Mouse (Mus musculus): Measurements from ENCODE around the gene Tmem63b.

Tmem63b gene

DNA sequence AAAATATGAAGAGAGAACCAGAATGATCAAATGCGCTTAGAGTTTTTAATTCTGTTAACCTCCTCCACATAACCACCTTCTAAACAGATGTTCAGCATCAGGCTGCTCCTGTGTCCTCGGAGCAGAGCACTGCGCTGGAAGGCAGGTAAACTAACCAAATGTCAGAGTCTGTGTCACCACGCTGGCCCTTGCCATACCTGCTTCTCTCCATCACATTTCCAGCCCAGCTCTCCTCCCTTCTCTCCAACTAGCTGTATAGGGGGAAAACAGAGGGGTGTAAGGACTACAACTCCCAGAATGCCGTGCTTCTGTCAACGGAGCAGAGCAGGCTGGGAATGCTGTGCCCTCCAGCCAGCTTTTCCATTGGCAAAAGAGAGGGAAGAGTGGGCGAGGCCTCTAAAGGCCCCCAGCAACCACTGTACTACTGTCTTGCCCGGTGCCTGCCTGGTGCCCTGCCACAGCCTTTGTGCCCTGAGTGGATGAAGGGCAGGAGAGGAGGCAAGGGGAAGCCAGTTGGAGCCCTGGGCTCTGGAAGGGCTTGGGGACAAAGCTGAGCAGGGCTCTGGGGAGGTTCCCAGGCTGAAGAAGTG lies 6.2 kb downstream of the Tmem63b start:
- in situ Hi-C loops (cut with MboI, MseI): no loop called here

DNA sequence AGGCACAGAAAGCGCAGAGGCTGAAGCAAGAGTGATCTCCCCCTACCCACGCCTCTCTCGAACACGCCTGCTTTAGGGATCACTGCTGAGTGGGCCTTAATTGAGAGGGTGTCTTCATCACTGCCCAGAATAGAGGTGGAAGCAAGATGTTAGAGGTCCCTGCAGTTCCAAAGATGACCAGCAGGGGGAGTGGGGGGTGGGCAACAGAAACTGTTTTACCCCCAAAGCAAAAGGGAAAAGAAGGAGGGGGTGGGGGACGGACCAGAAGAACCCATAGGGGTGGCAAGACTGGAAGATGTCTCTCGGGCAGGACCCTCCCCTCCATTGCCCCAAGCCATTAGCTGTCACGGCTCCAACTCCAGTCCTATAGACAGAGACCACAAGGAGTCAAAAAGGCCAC lies 8.6 kb downstream of the Tmem63b start:
- in situ Hi-C loops (cut with MboI, MseI): no loop called here

DNA sequence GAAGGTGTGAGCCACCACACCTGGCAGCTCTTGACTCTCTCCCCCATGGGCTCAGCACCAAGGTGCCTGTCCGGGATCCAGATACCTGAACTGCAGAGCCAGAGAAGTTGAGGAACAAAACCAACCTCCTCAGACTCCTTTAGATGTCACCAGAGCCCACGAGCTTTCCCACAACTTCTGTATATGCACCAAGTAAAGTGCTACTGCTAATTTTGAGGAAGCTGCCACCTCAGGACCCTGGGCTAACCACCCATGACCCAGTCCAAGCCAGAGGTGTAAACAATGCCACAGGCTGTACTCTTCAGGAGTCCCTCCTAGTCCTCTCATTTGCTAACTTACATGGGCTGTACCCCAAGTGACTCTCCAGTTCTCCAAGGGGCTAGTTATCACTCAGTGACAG lies 14.1 kb downstream of the Tmem63b start:
- in situ Hi-C loops (cut with MboI, MseI): no loop called here

DNA sequence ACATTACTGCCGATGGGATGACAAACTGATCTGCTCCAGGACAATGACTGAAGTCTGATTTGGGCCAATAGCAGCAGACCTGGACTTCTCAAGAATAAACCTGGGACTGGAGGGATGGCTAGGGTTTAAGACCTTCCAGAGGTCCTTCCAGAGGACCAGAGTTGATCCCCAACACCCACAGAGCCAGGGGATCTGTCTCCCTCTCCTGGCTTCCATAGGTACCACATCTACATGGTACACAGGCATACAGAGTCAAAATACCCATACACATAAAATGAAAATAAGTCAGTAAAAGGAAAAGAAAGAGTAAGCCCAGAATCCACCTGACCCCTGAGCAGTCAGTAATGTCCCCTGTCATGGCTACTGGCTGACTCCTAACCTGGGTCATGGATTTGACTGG lies 14.9 kb downstream of the Tmem63b start:
- in situ Hi-C loops (cut with MboI, MseI): no loop called here

DNA sequence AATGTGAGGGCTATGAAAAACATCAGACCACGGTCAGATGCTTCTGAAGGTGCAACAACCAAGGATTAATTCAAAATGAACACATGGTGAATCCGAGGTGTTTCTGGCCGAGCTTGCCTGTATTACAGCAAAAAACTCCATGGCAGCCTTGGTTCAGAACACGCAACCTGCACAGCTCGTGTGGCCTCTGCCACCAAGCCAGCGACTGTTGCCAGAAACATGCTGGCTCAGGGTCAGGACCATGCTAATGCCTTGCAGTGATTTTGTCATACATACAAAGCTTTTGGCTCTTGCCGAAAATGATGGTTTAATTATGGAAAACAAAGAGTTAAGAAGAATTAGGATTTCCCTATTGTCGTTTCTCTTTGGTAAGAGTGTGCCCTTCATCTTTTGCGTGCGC lies 18.7 kb downstream of the Tmem63b start:
- in situ Hi-C loops (cut with MboI, MseI): no loop called here

DNA sequence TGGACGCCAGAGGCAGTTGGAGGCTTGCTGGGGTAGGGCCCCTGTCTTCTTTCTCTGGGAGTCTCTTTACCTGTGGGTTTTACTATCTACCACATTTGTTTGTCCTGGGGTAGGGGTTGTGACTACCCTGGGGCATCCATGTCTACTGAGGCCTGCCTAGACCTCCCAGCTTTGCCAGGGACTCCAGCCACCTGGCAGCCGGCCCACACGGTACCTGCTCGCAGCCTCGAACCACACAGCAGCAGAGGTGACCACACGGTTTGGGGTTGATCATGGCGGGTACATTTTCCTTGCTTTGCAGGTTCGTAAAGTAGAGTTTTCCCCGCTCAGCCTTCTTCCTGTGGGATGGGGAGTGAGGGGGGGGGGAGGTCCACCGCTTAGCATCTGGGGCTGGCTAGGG lies 19.2 kb downstream of the Tmem63b start:
- in situ Hi-C loops (cut with MboI, MseI): no loop called here

DNA sequence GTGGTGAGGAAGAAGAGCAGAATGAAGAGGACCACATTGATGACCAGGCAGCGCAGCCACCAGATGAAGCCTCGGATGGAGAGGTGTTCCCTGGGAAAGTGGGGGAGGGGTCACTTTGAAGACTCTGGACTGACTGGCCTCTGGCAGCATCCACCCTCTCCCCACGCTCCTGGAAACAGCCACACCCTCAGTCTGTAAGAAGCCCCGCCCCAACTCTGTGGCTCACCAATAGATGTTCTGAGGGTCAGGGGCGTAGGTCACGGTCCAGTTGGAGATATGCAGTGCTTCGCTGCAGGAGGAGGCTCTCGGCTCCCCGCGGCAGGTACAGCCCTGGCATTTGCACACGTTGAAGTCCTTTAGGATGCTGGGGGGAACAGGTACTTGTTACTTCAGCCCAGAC lies 20.6 kb downstream of the Tmem63b start:
- in situ Hi-C loops (cut with MboI, MseI): no loop called here

DNA sequence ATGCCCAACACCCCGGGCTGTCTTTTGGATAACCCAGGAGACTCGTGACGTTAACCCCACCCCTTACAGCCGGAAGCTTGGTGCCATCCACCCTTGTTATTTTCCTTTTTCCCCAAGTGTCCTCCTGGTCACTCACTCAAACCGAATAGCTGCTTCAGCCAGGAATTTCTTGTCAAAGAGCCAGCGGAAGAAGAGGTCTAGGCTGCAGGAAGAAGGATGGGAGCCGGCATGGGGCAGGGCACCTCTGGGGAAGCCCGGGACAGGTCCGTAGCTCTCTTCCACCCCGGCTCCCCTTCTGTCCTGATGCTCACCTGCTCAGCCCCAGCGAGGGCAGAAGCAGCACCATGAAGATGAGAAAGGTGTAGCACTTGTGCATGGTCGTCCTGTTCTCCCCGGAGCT lies 22.1 kb downstream of the Tmem63b start:
- in situ Hi-C loops (cut with MboI, MseI): loop anchor here (5.0 kb wide), 1 partner anchor 63 kb away; no protein-coding TSS in a partner anchor

DNA sequence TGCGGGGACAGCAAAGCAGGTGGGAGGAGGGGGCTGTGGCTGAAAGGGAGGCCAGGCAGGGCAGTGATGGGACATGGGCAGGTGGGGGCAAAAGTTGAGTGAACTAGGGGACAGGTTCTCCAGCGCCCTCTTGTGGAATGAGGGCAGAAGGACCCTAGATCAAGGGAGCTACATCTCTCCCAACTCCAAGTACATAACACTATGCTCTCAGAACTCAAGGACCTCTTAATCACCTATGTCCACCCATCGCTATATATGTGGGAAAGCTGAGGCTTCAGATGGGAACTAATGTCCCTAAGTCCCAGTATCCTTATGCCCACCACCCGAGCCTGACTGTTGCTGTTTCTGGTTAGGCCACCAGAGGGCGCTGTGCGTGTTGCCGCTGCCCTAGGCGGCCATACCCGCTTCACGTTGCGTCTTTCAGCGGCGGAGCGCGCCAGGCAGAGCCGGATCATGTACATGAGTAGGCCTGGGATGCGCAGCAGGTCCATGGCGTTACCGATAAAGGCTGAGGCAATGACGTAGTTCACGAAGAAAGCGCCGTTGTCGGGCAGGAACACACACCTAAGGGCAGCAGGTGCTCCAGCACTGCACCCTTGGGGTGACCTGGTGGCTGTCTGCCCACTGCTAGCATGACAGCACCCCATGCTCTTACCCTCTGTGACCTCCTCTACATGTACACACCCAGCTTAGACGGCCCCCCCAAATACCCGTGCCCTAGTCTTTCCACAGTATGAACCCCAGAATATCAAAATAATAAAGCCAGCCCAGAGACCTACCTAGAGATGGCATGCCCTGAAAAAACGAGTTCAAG lies 23.4 kb downstream of the Tmem63b start:
- in situ Hi-C loops (cut with MboI, MseI): loop anchor here (5.0 kb wide), 1 partner anchor 64 kb away; no protein-coding TSS in a partner anchor

DNA sequence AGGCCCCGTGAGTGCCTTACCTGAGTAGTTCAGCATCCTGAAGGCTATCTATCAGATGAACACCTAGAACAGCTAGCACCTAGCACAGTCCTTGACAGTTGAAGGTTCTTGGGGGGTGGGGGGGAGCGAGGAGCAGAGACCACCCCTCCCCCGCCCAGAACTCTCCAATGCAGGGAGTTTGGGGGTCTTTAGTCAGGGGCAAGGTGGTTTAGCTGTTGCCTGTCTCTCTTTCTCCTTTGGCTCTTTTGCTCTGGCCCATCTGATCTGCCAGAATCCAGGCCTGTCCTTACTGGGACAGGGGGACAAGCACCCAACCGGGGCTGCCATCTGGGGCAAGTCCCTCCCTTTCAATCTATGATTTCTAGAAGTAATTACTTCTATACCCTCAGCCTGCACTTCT lies 27.5 kb downstream of the Tmem63b start, which contains the start of gene Capn11:
Gene Capn11 (minus strand): TSS at position 101 of the 400 bp plus-strand sequence.
- in situ Hi-C loops (cut with MboI, MseI): no loop called here

DNA sequence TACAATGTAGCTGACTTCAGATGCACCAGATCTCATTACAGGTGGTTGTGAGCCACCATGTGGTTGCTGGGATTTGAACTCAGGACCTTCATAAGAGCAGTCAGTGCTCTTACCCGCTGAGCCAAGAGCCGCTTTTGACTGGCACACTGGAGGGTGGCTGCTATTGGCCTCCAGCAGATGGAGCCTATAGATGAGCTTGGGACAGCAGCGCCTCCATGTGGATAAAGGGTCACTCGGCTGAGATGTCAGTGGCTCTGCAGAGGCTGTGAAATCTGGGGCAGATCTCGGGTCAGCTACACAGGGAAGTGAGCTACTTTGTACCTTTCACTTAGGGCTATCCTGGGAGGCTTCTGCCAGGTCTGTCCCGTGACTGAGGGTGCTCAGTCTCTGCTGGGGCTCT lies 30.9 kb downstream of the Tmem63b start:
- in situ Hi-C loops (cut with MboI, MseI): no loop called here

DNA sequence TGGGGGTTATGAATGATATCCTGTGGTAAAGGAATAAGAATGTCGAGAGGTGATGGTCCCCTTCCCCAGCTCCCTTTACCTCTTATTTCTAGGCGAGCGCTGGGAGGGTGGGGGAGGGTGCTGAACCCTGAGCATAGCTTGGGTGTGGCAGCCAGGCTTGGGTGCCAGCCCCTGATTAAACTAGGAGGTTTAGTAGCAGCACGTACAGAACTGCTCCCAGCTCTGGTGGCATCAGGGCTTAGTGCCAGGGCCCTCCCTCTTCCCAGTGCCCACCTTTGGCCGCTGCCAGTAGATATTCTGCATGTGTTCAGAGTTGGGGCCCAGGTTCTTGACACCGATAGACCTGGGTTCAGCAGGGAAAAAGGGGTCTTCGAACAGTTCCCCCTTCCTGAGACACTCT lies 33.5 kb downstream of the Tmem63b start:
- in situ Hi-C loops (cut with MboI, MseI): no loop called here

DNA sequence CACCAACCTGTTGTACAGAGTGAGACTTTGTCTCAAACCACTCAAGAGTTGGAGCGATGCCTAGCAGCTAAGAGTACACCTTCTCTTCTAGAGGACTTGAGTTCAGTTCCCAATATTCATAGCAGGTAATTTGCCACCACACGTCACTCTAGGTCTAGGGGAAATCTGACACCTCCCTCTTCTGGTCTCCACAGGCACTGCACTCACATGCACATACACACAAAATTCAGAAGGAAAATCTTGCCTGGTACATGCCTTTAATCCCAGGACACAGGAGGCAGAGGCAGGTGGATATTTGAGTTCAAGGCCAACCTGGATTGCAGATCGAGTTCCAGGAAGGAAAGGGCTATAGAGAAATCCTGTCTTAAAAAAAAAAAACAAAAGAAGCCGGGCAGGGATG lies 42.5 kb downstream of the Tmem63b start:
- in situ Hi-C loops (cut with MboI, MseI): no loop called here

DNA sequence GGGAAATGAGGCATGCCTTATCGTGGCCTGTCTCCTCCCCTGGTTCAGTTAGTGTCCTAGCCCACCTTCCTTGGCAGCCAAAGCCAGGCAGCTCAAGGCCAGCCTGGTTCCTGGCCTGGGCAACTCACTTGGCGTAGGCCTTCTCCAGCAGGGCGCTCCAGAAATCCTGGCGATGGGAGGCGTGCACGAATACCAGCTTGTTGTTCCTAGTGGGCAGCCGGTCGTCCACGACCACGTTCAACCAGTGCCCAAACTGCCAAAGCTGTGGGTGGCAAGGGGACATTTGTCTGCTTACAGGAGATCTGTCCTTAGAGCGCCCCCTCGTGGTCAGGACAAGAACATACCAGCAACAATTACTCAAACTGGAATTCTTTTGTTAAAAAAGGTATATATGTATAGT lies 44.0 kb downstream of the Tmem63b start:
- in situ Hi-C loops (cut with MboI, MseI): no loop called here

DNA sequence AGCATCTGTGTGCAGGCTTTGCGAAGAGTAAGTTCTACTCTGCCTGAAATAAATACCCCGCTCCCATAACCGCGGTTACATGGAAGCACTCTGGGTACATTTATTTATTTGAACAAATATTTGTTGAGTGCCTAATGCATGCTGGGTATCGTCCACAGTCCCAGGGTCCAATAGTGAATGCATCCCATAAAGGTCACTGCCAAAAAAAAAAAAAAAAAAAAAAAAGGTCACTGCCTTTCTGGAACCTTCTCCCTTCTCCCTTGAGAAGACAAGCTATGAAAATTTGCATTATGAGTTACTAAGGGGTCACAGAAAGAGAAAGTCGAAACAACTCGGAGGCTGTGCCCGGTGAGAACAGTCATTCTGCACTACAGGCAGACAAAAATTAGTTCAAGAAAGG lies 44.7 kb downstream of the Tmem63b start:
- in situ Hi-C loops (cut with MboI, MseI): no loop called here

DNA sequence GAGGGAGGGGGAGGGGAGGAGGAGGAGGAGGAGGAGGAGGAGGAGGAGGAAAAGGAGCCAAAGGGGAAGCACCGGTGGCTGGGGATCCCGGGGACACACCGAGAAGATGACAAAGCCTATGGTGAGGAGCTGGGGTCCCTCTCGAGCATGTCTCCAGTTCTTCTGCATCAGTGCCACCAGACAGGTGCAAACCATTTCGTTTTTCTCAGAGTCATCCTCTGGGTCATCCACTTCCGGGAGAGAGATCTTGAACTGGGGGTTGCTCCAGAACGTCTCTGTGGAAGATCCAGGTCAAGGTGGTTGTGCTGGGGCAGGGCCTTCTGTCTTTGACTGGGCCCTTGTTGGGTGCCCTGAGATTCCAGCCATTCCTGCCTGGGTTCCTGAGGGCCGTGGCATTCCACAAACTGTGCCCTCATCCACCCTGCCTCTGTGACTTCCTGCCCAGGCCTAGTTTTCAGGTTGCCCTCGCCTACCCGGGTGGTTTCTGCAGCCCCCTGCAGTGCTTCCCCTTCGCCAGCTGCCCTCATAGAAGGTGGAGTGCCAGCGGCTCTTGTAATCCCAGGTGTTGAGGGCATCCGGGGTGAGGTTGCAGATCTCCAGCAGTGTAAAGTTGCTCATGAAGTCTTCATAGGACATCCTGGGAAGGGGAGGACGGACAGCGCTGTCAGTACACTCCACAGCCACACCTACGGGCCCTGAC lies 48.0 kb downstream of the Tmem63b start:
- in situ Hi-C loops (cut with MboI, MseI): no loop called here

DNA sequence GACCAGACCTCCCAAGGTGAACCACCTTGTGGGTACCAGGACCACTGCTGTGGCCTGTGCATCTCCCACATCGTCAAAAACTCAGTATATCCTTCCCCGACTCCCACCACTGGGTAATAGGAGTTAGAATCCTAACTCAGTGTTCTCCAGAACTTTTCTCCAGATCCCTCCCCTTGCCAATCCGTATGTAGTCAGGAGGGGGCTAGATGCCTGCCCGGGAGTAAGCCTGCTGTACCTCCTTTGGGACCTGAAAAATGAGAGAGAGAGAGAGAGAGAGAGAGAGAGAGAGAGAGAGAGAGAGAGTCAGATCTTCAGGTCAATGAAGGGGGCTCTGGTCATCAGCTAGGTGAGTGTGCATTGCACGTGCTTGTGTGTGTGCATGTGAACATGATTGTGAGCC lies 52.7 kb downstream of the Tmem63b start:
- in situ Hi-C loops (cut with MboI, MseI): no loop called here

DNA sequence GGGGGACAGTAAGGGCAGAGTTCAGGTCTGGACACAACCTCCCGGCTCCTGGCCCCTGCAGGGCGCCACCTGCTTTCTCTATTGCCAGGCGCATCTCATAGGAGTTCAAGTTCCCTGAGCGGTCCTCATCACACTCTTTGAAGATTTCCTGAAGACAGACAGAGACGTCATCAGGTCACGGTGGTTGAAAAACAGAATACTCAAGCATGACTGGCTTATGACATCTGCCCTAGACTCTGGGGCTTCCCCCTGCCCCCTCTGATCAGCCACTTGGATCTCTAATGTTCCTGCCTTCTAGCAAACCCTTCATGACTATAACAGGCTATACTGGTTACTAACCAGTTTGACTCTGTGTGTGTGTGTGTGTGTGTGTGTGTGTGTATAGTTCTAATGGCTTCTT lies 54.8 kb downstream of the Tmem63b start:
- in situ Hi-C loops (cut with MboI, MseI): no loop called here

DNA sequence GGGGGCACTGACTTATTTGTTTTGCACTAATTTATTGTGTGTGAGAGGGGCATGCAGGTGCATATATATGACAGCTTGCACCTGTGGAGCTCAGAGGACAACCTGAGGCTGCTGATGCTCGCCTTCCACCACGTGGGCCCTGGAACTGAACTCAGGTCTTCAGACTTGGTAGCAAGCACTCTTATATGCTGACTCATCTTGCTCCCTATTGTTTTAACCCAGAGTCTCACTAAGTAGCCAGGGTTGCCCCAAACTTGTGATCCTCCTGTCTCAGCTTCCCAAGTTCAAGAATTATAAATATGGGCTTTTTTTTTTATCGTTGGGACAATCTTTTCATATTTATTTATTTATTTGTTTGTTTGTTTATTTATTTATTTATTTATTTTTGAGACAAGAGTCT lies 55.7 kb downstream of the Tmem63b start:
- in situ Hi-C loops (cut with MboI, MseI): no loop called here

DNA sequence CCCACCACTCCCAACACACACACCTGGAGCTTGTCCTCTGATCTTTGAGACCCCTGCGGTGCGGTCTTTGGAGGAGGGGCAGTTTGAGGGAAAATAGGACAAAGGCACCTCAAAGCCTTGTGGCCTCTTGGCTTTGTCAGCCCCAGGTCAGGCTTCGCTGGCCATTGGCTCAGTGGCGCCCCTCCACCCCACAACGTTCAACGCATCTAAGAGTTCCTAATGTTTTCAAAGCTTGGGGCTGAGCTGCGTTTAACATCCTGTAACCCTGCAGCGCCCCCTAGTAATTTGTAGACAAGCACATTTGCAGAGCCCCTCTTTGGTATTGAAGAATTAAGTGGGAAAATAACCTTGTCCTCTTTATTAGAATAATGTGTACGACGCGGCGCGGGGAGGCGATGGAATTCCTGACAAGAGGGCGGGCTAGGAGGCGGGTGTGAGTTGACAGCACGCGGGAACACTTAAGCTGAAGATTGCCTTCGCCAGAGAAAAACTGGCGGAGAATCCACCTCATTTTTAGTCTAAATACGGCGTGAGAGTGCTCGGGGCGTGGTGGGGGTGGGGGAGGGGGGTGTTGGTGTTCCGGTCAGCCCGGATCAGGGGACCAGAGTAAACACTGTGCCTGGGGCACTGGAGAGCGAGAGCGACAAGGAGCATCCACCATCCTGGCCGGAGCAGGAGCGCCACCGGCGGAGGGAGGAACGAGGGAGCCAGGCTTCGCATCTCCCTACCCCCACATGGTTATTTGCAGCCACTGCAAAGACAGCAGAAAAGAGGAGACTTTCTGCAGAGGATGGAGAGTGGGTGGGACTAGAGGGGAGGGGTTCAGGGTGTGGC lies 56.6 kb downstream of the Tmem63b start:
- in situ Hi-C loops (cut with MboI, MseI): loop anchor here (5.0 kb wide), 1 partner anchor 43 kb away; no protein-coding TSS in a partner anchor

All from T-helper 2 cell (primary cell).